In the genomic region with DNA sequence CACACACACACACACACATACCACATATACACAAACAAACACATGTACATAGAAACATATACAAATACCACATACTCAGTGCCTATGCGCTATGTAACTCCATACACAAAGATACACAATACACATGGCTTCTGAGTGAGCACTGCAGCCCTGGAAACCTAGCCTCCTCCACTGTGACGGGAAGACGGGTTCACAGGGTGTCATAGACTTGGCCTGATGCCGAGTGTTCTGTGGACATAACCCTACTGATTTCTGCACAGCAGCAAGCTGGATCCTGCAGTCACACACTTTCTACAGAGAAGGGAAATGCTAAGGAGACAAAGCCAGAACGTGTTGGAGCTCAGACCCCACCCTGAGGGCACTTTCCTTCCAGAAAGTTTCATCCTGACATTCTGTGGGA, we compare ENCODE assay signal across 12 mouse cellular contexts. TPM values are rescaled to one million over a fixed set of nuclear protein-coding genes. Genes with fewer than 3 reads are reported as not detected.
DNase-seq lines count a peak whose midpoint lies in the region; ATAC-seq lines count a peak whose summit lies in the region.
"Had no signal": no experiment of that assay in that cellular context is flagged by ENCODE, and none has a peak within 500 bp of the region (broad histone marks: within the 10 kb centered on the region; RNA-seq: fewer than 3 reads in every experiment).

No protein-coding gene starts in this region.

- no peak overlapping the region for H3K9ac ChIP-seq in hindbrain, embryonic 13.5 days
- H3K9ac ChIP-seq in hindbrain, embryonic 11.5 days (ENCODE audit: low read depth, low read length) = no peak overlapping the region
- H3K9ac ChIP-seq in kidney, embryonic 16.5 days (replicated peaks; ENCODE audit: low read length) = no peak overlapping the region

- H3K4me1 ChIP-seq in hindbrain, embryonic 13.5 days (replicated peaks) = no peaks in the 10 kb centered on the region
- no peaks in the 10 kb centered on the region for H3K4me1 ChIP-seq in hindbrain, embryonic 11.5 days (replicated peaks; ENCODE audit: control insufficient read depth, insufficient read depth, low read length)
- H3K4me1 ChIP-seq in kidney, embryonic 16.5 days (ENCODE audit: insufficient read depth, low read length) = peaks cover 13% of the 10 kb centered on the region

- H3K36me3 ChIP-seq in hindbrain, embryonic 13.5 days = no peaks in the 10 kb centered on the region
- H3K36me3 ChIP-seq in hindbrain, embryonic 11.5 days (ENCODE audit: control insufficient read depth, insufficient read depth, low read length) = no peaks in the 10 kb centered on the region
- H3K36me3 ChIP-seq in kidney, embryonic 16.5 days (ENCODE audit: insufficient read depth, low read length) = no peaks in the 10 kb centered on the region

- 66% methylated on average over 5 of the region's 5 CpGs for WGBS in hindbrain, embryonic 13.5 days
- WGBS in hindbrain, embryonic 11.5 days = 73% methylated on average over 5 of the region's 5 CpGs
- WGBS in kidney, embryonic 16.5 days = 29% methylated on average over 5 of the region's 5 CpGs

- no peaks in the 10 kb centered on the region for H3K9me3 ChIP-seq in hindbrain, embryonic 13.5 days
- no peaks in the 10 kb centered on the region for H3K9me3 ChIP-seq in hindbrain, embryonic 11.5 days (ENCODE audit: control insufficient read depth, low read length)
- H3K9me3 ChIP-seq in kidney, embryonic 16.5 days (ENCODE audit: low read length) = no peaks in the 10 kb centered on the region

- no peak for DNase-seq in hindbrain, embryonic 11.5 days (ENCODE audit: low spot score)
- DNase-seq in urinary bladder, adult 18-20 months (ENCODE audit: low spot score in 2 of 2) = peak; percentile 30 to 42
- no peak for DNase-seq in urinary bladder, adult 2 months (ENCODE audit: low spot score)
- no peak for DNase-seq in layer of hippocampus, adult 8-10 months (ENCODE audit: low spot score in 2 of 2)
- no peak for DNase-seq in spleen, postnatal 36 days (ENCODE audit: low spot score in 2 of 2)

- H3K4me2 ChIP-seq in hindbrain, embryonic 13.5 days = no peak overlapping the region
- no peak overlapping the region for H3K4me2 ChIP-seq in hindbrain, embryonic 11.5 days (replicated peaks; ENCODE audit: low read depth, low read length)
- H3K4me2 ChIP-seq in kidney, embryonic 16.5 days (replicated peaks; ENCODE audit: low read depth, low read length) = no peak overlapping the region

- ATAC-seq in hindbrain, embryonic 13.5 days (ENCODE audit: low FRiP score) = 0 out of 2 replicates have a peak, but pooled peaks have one; percentile 24
- no peak for ATAC-seq in hindbrain, embryonic 11.5 days (ENCODE audit: low FRiP score)
- peak; percentile 82 for ATAC-seq in kidney, embryonic 16.5 days (ENCODE audit: low FRiP score, low TSS enrichment)
- ATAC-seq in granulocyte monocyte progenitor cell, adult 5-6 weeks (replicated peaks; ENCODE audit: poor library complexity, severe bottlenecking) = no peak

- 0 out of 2 replicates have a peak, but pooled peaks cover 10% of the 10 kb centered on the region for H3K27me3 ChIP-seq in hindbrain, embryonic 13.5 days
- no peaks in the 10 kb centered on the region for H3K27me3 ChIP-seq in hindbrain, embryonic 11.5 days (ENCODE audit: control insufficient read depth, insufficient read depth, low read length)
- H3K27me3 ChIP-seq in kidney, embryonic 16.5 days (ENCODE audit: insufficient read depth, low read length) = no peaks in the 10 kb centered on the region

- no peak overlapping the region for H3K27ac ChIP-seq in hindbrain, embryonic 13.5 days
- no peak overlapping the region for H3K27ac ChIP-seq in hindbrain, embryonic 11.5 days (ENCODE audit: low read depth, low read length)
- peak overlapping the region; percentile 42 for H3K27ac ChIP-seq in kidney, embryonic 16.5 days (ENCODE audit: low read length)

- no peak overlapping the region for H3K4me3 ChIP-seq in hindbrain, embryonic 13.5 days
- H3K4me3 ChIP-seq in hindbrain, embryonic 11.5 days (ENCODE audit: low read depth, low read length) = no peak overlapping the region
- no peak overlapping the region for H3K4me3 ChIP-seq in kidney, embryonic 16.5 days (ENCODE audit: low read length)

RNA-seq across cellular contexts. Expression of a gene that starts 6.6 kb away (rescaled TPM):
- 2.0 and 3.1 TPM in 2 replicates for polyA plus RNA-seq in hindbrain, embryonic 13.5 days (2015; fragmentation: Nextera tagmentation; extraction: Ambion mirVana)
- 1.2 and 2.3 TPM in 2 replicates for polyA plus RNA-seq in hindbrain, embryonic 11.5 days (2014; fragmentation: Nextera tagmentation; extraction: Ambion mirVana)
- 0.03 and 0.04 TPM in 2 replicates for polyA plus RNA-seq in urinary bladder, adult 2 months (2012; rRNA removed)
- polyA plus RNA-seq in kidney, embryonic 16.5 days (2015; fragmentation: Nextera tagmentation; extraction: Ambion mirVana) = 2.9 and 4.4 TPM in 2 replicates
- 1 to 10 TPM; 6.3 to 7.1 (median 6.9) TPM for total RNA-seq in layer of hippocampus, adult 8-10 months (2022)
- not detected in 2 replicates for total RNA-seq in granulocyte monocyte progenitor cell, adult 5-6 weeks (2014; fragmentation: Nextera tagmentation)
- not detected in 2 replicates for total RNA-seq in granulocyte monocyte progenitor cell, adult 5-6 weeks (2017)
- total RNA-seq: gastrocnemius, postnatal 4 days had no signal

RNA-seq across cellular contexts. Expression of a gene that starts 9.1 kb away (rescaled TPM):
- 0.47 TPM in 1 of 2 replicates, not detected in the other for polyA plus RNA-seq in hindbrain, embryonic 13.5 days (2015; fragmentation: Nextera tagmentation; extraction: Ambion mirVana)
- 0.34 and 0.38 TPM in 2 replicates for polyA plus RNA-seq in hindbrain, embryonic 11.5 days (2014; fragmentation: Nextera tagmentation; extraction: Ambion mirVana)
- polyA plus RNA-seq in urinary bladder, adult 2 months (2012; rRNA removed) = 0.23 and 0.29 TPM in 2 replicates
- 0.26 and 0.47 TPM in 2 replicates for polyA plus RNA-seq in kidney, embryonic 16.5 days (2015; fragmentation: Nextera tagmentation; extraction: Ambion mirVana)
- total RNA-seq in layer of hippocampus, adult 8-10 months (2022) = 1 to 10 TPM in 1 of 4 experiments, under 1 TPM in 3; 0.64 to 2.0 (median 0.86) TPM
- 1.7 TPM in 1 of 2 replicates, not detected in the other for total RNA-seq in granulocyte monocyte progenitor cell, adult 5-6 weeks (2014; fragmentation: Nextera tagmentation)
- 0.99 and 3.7 TPM in 2 replicates for total RNA-seq in granulocyte monocyte progenitor cell, adult 5-6 weeks (2017)
- total RNA-seq: gastrocnemius, postnatal 4 days had no signal

RNA-seq across cellular contexts. Expression of a gene that starts 30.3 kb away (rescaled TPM):
- polyA plus RNA-seq in hindbrain, embryonic 13.5 days (2015; fragmentation: Nextera tagmentation; extraction: Ambion mirVana) = 196 and 199 TPM in 2 replicates
- polyA plus RNA-seq in hindbrain, embryonic 11.5 days (2014; fragmentation: Nextera tagmentation; extraction: Ambion mirVana) = 189 and 215 TPM in 2 replicates
- polyA plus RNA-seq in urinary bladder, adult 2 months (2012; rRNA removed) = 152 and 160 TPM in 2 replicates
- polyA plus RNA-seq in kidney, embryonic 16.5 days (2015; fragmentation: Nextera tagmentation; extraction: Ambion mirVana) = 259 and 277 TPM in 2 replicates
- total RNA-seq in layer of hippocampus, adult 8-10 months (2022) = 100 to 1,000 TPM; 355 to 445 (median 417) TPM
- total RNA-seq in granulocyte monocyte progenitor cell, adult 5-6 weeks (2014; fragmentation: Nextera tagmentation) = 94.2 and 109 TPM in 2 replicates
- 140 and 186 TPM in 2 replicates for total RNA-seq in granulocyte monocyte progenitor cell, adult 5-6 weeks (2017)

RNA-seq across cellular contexts. Expression of a gene that starts 37.0 kb away (rescaled TPM):
- not detected in 2 replicates for polyA plus RNA-seq in hindbrain, embryonic 13.5 days (2015; fragmentation: Nextera tagmentation; extraction: Ambion mirVana)
- not detected in 2 replicates for polyA plus RNA-seq in hindbrain, embryonic 11.5 days (2014; fragmentation: Nextera tagmentation; extraction: Ambion mirVana)
- not detected in 2 replicates for polyA plus RNA-seq in urinary bladder, adult 2 months (2012; rRNA removed)
- polyA plus RNA-seq in kidney, embryonic 16.5 days (2015; fragmentation: Nextera tagmentation; extraction: Ambion mirVana) = not detected in 2 replicates
- total RNA-seq in layer of hippocampus, adult 8-10 months (2022) = not detected
- total RNA-seq in granulocyte monocyte progenitor cell, adult 5-6 weeks (2014; fragmentation: Nextera tagmentation) = not detected in 2 replicates
- total RNA-seq in granulocyte monocyte progenitor cell, adult 5-6 weeks (2017) = not detected in 2 replicates
- total RNA-seq: gastrocnemius, postnatal 4 days; left cerebral cortex, postnatal 10 days had no signal
- polyA plus RNA-seq: embryonic facial prominence, embryonic 11.5 days; spleen, adult 2 months had no signal

RNA-seq across cellular contexts. Expression of a gene that starts 50.1 kb away (rescaled TPM):
- polyA plus RNA-seq in hindbrain, embryonic 13.5 days (2015; fragmentation: Nextera tagmentation; extraction: Ambion mirVana) = not detected in 2 replicates
- not detected in 2 replicates for polyA plus RNA-seq in hindbrain, embryonic 11.5 days (2014; fragmentation: Nextera tagmentation; extraction: Ambion mirVana)
- polyA plus RNA-seq in urinary bladder, adult 2 months (2012; rRNA removed) = 0.01 TPM in 1 of 2 replicates, not detected in the other
- polyA plus RNA-seq in kidney, embryonic 16.5 days (2015; fragmentation: Nextera tagmentation; extraction: Ambion mirVana) = not detected in 2 replicates
- under 1 TPM in 1 of 4 experiments, not detected in 3; 0.10 TPM for total RNA-seq in layer of hippocampus, adult 8-10 months (2022)
- not detected in 2 replicates for total RNA-seq in granulocyte monocyte progenitor cell, adult 5-6 weeks (2014; fragmentation: Nextera tagmentation)
- total RNA-seq in granulocyte monocyte progenitor cell, adult 5-6 weeks (2017) = not detected in 2 replicates
- total RNA-seq: left cerebral cortex, postnatal 10 days had no signal
- polyA plus RNA-seq: embryonic facial prominence, embryonic 11.5 days had no signal

Comparison
In these comparisons a context has a peak if more than half of its experiments do, and no peak if none do; other contexts are left out.
1. ATAC-seq: peak in hindbrain, embryonic 13.5 days (single experiment) and kidney, embryonic 16.5 days (single experiment); none in hindbrain, embryonic 11.5 days (single experiment) and granulocyte monocyte progenitor cell, adult 5-6 weeks (single experiment).
2. DNase-seq: peak in urinary bladder, adult 18-20 months (2 of 2); none in hindbrain, embryonic 11.5 days (single experiment), urinary bladder, adult 2 months (single experiment), layer of hippocampus, adult 8-10 months (0 of 2) and spleen, postnatal 36 days (0 of 2).